Mouse (Mus musculus): ENCODE measurements at regions not wholly inside any gene's neighbourhood (a gene's known extent, or its start where the extent isn't known, plus 50 kb on each side); places are given as distances from the start of the nearest gene placed in this dataset.

- in situ Hi-C loops (cut with MboI, MseI): no loop called here
These were observed 60.5 kb upstream of the Bach2 start for GRCm38 (mm10) chr4:32177933-32178639.

- in situ Hi-C loops (cut with MboI, MseI): loop anchor here (5.0 kb wide), 1 partner anchor 43 kb away; no protein-coding TSS in a partner anchor
These were observed 58.8 kb upstream of the Bach2 start for GRCm38 (mm10) chr4:32179707-32180241.

GRCm38 (mm10) chr4:32183791-32184190 lies 54.8 kb upstream of the Bach2 start:
- in situ Hi-C loops (cut with MboI, MseI): loop anchor here (5.0 kb wide), 1 partner anchor 39 kb away; no protein-coding TSS in a partner anchor

GRCm38 (mm10) chr4:32185986-32186385 lies 52.6 kb upstream of the Bach2 start:
- in situ Hi-C loops (cut with MboI, MseI): no loop called here

- in situ Hi-C loops (cut with MboI, MseI): no loop called here
These were observed 51.5 kb upstream of the Bach2 start for GRCm38 (mm10) chr4:32187154-32187553.

- in situ Hi-C loops (cut with MboI, MseI): no loop called here
These were observed 50.5 kb upstream of the Bach2 start for GRCm38 (mm10) chr4:32188076-32188475.

GRCm38 (mm10) chr4:32188752-32189415 lies 49.7 kb upstream of the Bach2 start:
- in situ Hi-C loops (cut with MboI, MseI): no loop called here
